Mouse (Mus musculus) liver, embryonic 16.5 days (tissue): Measurements from ENCODE around the gene Krt75. TPM values are rescaled to one million over a fixed set of nuclear protein-coding genes. Genes with fewer than 3 reads are reported as not detected.

Source experiments
- ATAC-seq: fragments of 200-750 bp; cut with Nextera tagmentation; 2 replicates; pipeline ENCODE4 v1.8.0; 2017; ENCODE audit warnings: low read depth, mild to moderate bottlenecking, moderate number of reproducible peaks, moderate library complexity
- H3K27ac ChIP-seq: fragments of 300-500 bp; sonication (generic); 2 replicates; pipeline ENCODE4 v1.5.1; 2014; ENCODE audit warnings: mild to moderate bottlenecking, low read length
- H3K27me3 ChIP-seq: fragments of 300-500 bp; sonication (generic); 2 replicates; pipeline ENCODE4 v1.6.1; 2014; ENCODE audit warnings: low read depth, low read length, mixed read lengths; ENCODE audit not compliant: control insufficient read depth, insufficient read depth
- H3K36me3 ChIP-seq: fragments of 300-500 bp; sonication (generic); 2 replicates; pipeline ENCODE4 v1.6.1; 2014; ENCODE audit warnings: mild to moderate bottlenecking; ENCODE audit not compliant: control insufficient read depth, insufficient read depth
- H3K4me1 ChIP-seq: fragments of 300-500 bp; sonication (generic); 2 replicates; pipeline ENCODE4 v1.6.1; 2014; ENCODE audit warnings: low read depth, low read length, mixed read lengths; ENCODE audit not compliant: control insufficient read depth
- H3K4me2 ChIP-seq: fragments of 300-500 bp; sonication (generic); 2 replicates; pipeline ENCODE4 v1.6.1; 2014; ENCODE audit warnings: low read depth, low read length, mixed read lengths
- H3K4me3 ChIP-seq: fragments of 300-500 bp; sonication (generic); 2 replicates; pipeline ENCODE4 v1.5.1; 2014; ENCODE audit warnings: low read depth, mild to moderate bottlenecking, low read length
- H3K9ac ChIP-seq: fragments of 300-500 bp; sonication (generic); 2 replicates; pipeline ENCODE4 v1.6.1; 2014; ENCODE audit warnings: low read depth, low read length
- H3K9me3 ChIP-seq: fragments of 300-500 bp; sonication (generic); replicated peaks from 2 replicates; pipeline ENCODE4 v1.6.1; 2016; ENCODE audit warnings: low read length; ENCODE audit not compliant: control insufficient read depth
- WGBS: fragments of 180-500 bp; shearing (Covaris S2); extraction: QIAGEN DNeasy Blood & Tissue Kit; methylation state at CpG from one replicate; pipeline ENCODE4 v1.1.7; 2014; ENCODE audit not compliant: insufficient replicate concordance; 5-methylcytosine and 5-hydroxymethylcytosine counted together
- polyA plus RNA-seq: library from polyadenylated mRNA; unstranded; fragments of >200 nt; fragmentation: Nextera tagmentation; extraction: Ambion mirVana; gene quantifications from 2 replicates; pipeline ENCODE4 v1.2.1, GENCODE M21; 2015

Gene Krt75
- not detected in 2 replicates for polyA plus RNA-seq

- no peaks in the 10 kb centered on the region for H3K4me1 ChIP-seq
- H3K4me3 ChIP-seq = no peak within 1 kb of the TSS
- H3K27me3 ChIP-seq = no peaks in the 10 kb centered on the region; the same call in 1 of the 2 replicates
- H3K27ac ChIP-seq = no peak within 1 kb of the TSS
- H3K4me2 ChIP-seq = no peak within 1 kb of the TSS
- H3K36me3 ChIP-seq = no peaks in the 10 kb centered on the region
- WGBS = 56% methylated on average over 15 of the region's 15 CpGs
- H3K9me3 ChIP-seq = no peaks in the 10 kb centered on the region
- no peak within 1 kb of the TSS for H3K9ac ChIP-seq
- ATAC-seq = no peak
Observed at GRCm38 (mm10) chr15:101573796-101574345, at the start of gene Krt75. Krt75 (minus strand) TSS chr15:101573904.

GRCm38 (mm10) chr15:101599123-101599522 lies 25.4 kb upstream of the Krt75 start:
- H3K27ac ChIP-seq = no peak overlapping the region
- no peak overlapping the region for H3K4me3 ChIP-seq
- no peak overlapping the region for H3K9ac ChIP-seq
- no peak for ATAC-seq
- no peaks in the 10 kb centered on the region for H3K4me1 ChIP-seq
- no peaks in the 10 kb centered on the region for H3K36me3 ChIP-seq
- H3K4me2 ChIP-seq = no peak overlapping the region
- H3K27me3 ChIP-seq = no peaks in the 10 kb centered on the region
- H3K9me3 ChIP-seq = no peaks in the 10 kb centered on the region
- WGBS = 41% methylated on average over 6 of the region's 6 CpGs

GRCm38 (mm10) chr15:101588216-101588615 lies 14.5 kb upstream of the Krt75 start:
- no peak for ATAC-seq
- WGBS = 59% methylated on average over 10 of the region's 10 CpGs
- no peaks in the 10 kb centered on the region for H3K9me3 ChIP-seq

GRCm38 (mm10) chr15:101584456-101584855 lies 10.8 kb upstream of the Krt75 start:
- ATAC-seq = no peak
- no peak overlapping the region for H3K9ac ChIP-seq
- H3K4me1 ChIP-seq = no peaks in the 10 kb centered on the region
- no peak overlapping the region for H3K27ac ChIP-seq
- H3K9me3 ChIP-seq = no peaks in the 10 kb centered on the region
- H3K36me3 ChIP-seq = no peaks in the 10 kb centered on the region
- H3K27me3 ChIP-seq = no peaks in the 10 kb centered on the region
- H3K4me3 ChIP-seq = no peak overlapping the region
- no peak overlapping the region for H3K4me2 ChIP-seq
- 27% methylated on average over 2 of the region's 2 CpGs for WGBS

More at GRCm38 (mm10) chr15:101588216-101588615, 14.5 kb upstream of the Krt75 start:
- Histone ChIP-seq H3K4me3 (no peak overlapping the region), H3K27me3 (no peaks in the 10 kb centered on the region), H3K27ac (no peak overlapping the region), H3K4me1 (no peaks in the 10 kb centered on the region), H3K9ac (no peak overlapping the region), H3K4me2 (no peak overlapping the region), H3K36me3 (no peaks in the 10 kb centered on the region)

- WGBS = 54% methylated on average over 8 of the region's 8 CpGs
Observed at GRCm38 (mm10) chr15:101583211-101583965, 9.7 kb upstream of the Krt75 start.

DNA sequence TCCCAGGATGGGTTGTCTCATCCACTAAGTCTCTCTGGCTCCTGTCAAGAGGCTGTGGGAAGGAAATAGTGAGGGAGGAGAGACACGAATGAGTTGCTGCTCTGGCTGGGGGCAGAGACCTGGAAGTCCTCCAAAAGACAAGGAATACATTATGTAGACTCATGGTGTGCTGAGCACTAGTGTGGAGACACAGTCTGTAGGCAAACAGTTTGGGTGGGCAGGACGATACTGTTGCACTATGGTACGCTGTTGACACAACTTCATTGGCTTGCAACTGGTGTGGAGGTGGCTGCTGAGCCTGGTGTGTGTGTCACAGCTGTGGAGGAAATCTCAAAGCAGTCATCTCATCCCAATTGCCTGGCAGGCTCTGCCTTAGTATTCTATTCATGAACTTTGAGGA lies 8.0 kb upstream of the Krt75 start:
- no peaks in the 10 kb centered on the region for H3K27me3 ChIP-seq
- no peaks in the 10 kb centered on the region for H3K36me3 ChIP-seq
- no peak overlapping the region for H3K9ac ChIP-seq
- H3K4me1 ChIP-seq = no peaks in the 10 kb centered on the region
- no peak overlapping the region for H3K4me3 ChIP-seq
- no peak overlapping the region for H3K27ac ChIP-seq
- no peaks in the 10 kb centered on the region for H3K9me3 ChIP-seq
- ATAC-seq = no peak
- no peak overlapping the region for H3K4me2 ChIP-seq
- WGBS = 48% methylated on average over 3 of the region's 3 CpGs

More at GRCm38 (mm10) chr15:101583211-101583965, 9.7 kb upstream of the Krt75 start:
- Histone ChIP-seq H3K36me3 (no peaks in the 10 kb centered on the region), H3K27ac (no peak overlapping the region), H3K4me3 (no peak overlapping the region), H3K4me2 (no peak overlapping the region), H3K4me1 (no peaks in the 10 kb centered on the region), H3K27me3 (no peaks in the 10 kb centered on the region), H3K9me3 (no peaks in the 10 kb centered on the region), H3K9ac (no peak overlapping the region)
- ATAC-seq = no peak

- Histone ChIP-seq H3K36me3 (no peaks in the 10 kb centered on the region), H3K4me2 (no peak overlapping the region), H3K27ac (no peak overlapping the region), H3K4me1 (no peaks in the 10 kb centered on the region), H3K27me3 (no peaks in the 10 kb centered on the region; the same call in 1 of the 2 replicates), H3K9me3 (no peaks in the 10 kb centered on the region), H3K4me3 (no peak overlapping the region), H3K9ac (no peak overlapping the region)
- ATAC-seq = no peak
- 54% methylated on average over 5 of the region's 5 CpGs for WGBS
Observed at GRCm38 (mm10) chr15:101575506-101575905, 1.8 kb upstream of the Krt75 start.

DNA sequence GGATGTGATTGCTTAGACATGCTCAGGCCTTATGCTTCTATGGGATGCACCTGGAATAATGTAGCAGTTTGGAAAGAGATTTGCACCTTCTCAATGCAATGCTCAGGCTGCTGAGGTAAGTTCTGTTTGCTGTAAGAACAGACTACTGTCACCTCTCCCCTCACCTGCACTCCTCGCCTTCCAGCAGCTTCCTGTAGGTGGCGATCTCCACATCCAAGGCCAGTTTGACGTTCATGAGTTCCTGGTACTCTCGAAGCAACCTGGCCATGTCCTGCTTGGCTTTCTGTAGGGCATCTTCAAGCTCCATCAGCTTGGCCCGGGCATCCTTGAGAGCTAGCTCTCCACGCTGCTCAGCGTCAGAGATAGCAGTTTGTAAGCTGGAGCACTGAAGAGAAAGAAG lies 5.9 kb downstream of the Krt75 start:
- Histone ChIP-seq H3K4me3 (no peak overlapping the region), H3K36me3 (no peaks in the 10 kb centered on the region), H3K27me3 (no peaks in the 10 kb centered on the region; the same call in 1 of the 2 replicates), H3K4me1 (no peaks in the 10 kb centered on the region), H3K9me3 (no peaks in the 10 kb centered on the region), H3K4me2 (no peak overlapping the region), H3K9ac (no peak overlapping the region), H3K27ac (no peak overlapping the region)
- no peak for ATAC-seq
- WGBS = 30% methylated on average over 7 of the region's 7 CpGs

- H3K9me3 ChIP-seq = no peaks in the 10 kb centered on the region
- H3K4me2 ChIP-seq = no peak within 1 kb of the TSS
- no peak for ATAC-seq
- H3K27ac ChIP-seq = no peak within 1 kb of the TSS
- no peaks in the 10 kb centered on the region for H3K36me3 ChIP-seq
- H3K4me1 ChIP-seq = no peaks in the 10 kb centered on the region
- H3K27me3 ChIP-seq = no peaks in the 10 kb centered on the region
- H3K9ac ChIP-seq = no peak within 1 kb of the TSS
- 39% methylated on average over 5 of the region's 5 CpGs for WGBS
- H3K4me3 ChIP-seq = no peak within 1 kb of the TSS
Observed at GRCm38 (mm10) chr15:101562850-101563249, 10.9 kb downstream of the Krt75 start, which contains the start of gene Krt90. Krt90 (minus strand) TSS chr15:101562950.
